Mouse (Mus musculus) liver, adult 2 months (tissue): ENCODE results near the gene Spata2. TPM values are rescaled to one million over a fixed set of nuclear protein-coding genes. Genes with fewer than 3 reads are reported as not detected.
A peak's percentile ranks its signal among the peaks of the same experiment; 100 is the strongest.

Source experiments
- DNase-seq: peaks from one replicate; pipeline ENCODE4 v3.0.0-alpha.2; 2011; ENCODE audit warnings: low read depth, low spot score; ENCODE audit errors: extremely low read depth
- H3K27ac ChIP-seq: fragments of 200-500 bp; replicated peaks from 2 replicates; pipeline ENCODE4 v1.5.1; 2012; ENCODE audit warnings: low read depth, mild to moderate bottlenecking, control low read depth, inconsistent platforms, low read length; ENCODE audit not compliant: insufficient read depth
- H3K27me3 ChIP-seq: fragments of 200-500 bp; 2 replicates; pipeline ENCODE4 v1.6.1; 2012; ENCODE audit warnings: mild to moderate bottlenecking, moderate library complexity, low read length, inconsistent platforms; ENCODE audit not compliant: control insufficient read depth, insufficient read depth
- H3K36me3 ChIP-seq: fragments of 200-500 bp; 2 replicates; pipeline ENCODE4 v1.6.1; 2012; ENCODE audit warnings: low read length, inconsistent platforms; ENCODE audit not compliant: control insufficient read depth, insufficient read depth
- H3K4me1 ChIP-seq: fragments of 200-500 bp; 2 replicates; pipeline ENCODE4 v1.6.1; 2011; ENCODE audit warnings: low read length; ENCODE audit not compliant: control insufficient read depth, insufficient read depth
- H3K4me3 ChIP-seq: fragments of 200-500 bp; 2 replicates; pipeline ENCODE4 v1.5.1; 2011; ENCODE audit warnings: low read depth, mild to moderate bottlenecking, control low read depth, low read length, moderate library complexity; ENCODE audit not compliant: insufficient read depth
- H3K79me2 ChIP-seq: fragments of 200-500 bp; 2 replicates; pipeline ENCODE4 v1.6.1; 2012; ENCODE audit warnings: inconsistent platforms, mild to moderate bottlenecking, low read length, moderate library complexity; ENCODE audit not compliant: control insufficient read depth, insufficient read depth
- H3K9ac ChIP-seq: fragments of 200-500 bp; 2 replicates; pipeline ENCODE4 v1.6.1; 2012; ENCODE audit warnings: low read depth, mild to moderate bottlenecking, control low read depth, inconsistent platforms, low read length
- CTCF ChIP-seq: fragments of 200-500 bp; IDR thresholded peaks from 2 replicates; pipeline ENCODE4 v1.5.1; 2011; ENCODE audit warnings: low read depth, low read length, control low read depth
- POLR2A ChIP-seq: fragments of 200-500 bp; IDR thresholded peaks from 2 replicates; pipeline ENCODE4 v1.6.1; 2011; ENCODE audit warnings: low read length, control low read depth; ENCODE audit not compliant: insufficient read depth; ENCODE audit errors: extremely low read depth
- WGBS: fragments of 180-500 bp; shearing (Covaris S2); methylation state at CpG from one replicate; pipeline ENCODE4 v1.1.7; 2018; 5-methylcytosine and 5-hydroxymethylcytosine counted together
- polyA plus RNA-seq: library from polyadenylated mRNA; depleted of rRNA; stranded (reverse); fragments of >200 nt; gene quantifications from 2 replicates; pipeline ENCODE4 v1.2.3, GENCODE M21; 2012
- total RNA-seq: library from RNA; depleted of rRNA; stranded (reverse); fragments of >200 nt; gene quantifications from 2 replicates; pipeline ENCODE4 v1.2.3, GENCODE M21; 2014

Gene Spata2
- total and polyA plus RNA-seq, 2 experiments = 2.5 to 10.7 TPM

DNA sequence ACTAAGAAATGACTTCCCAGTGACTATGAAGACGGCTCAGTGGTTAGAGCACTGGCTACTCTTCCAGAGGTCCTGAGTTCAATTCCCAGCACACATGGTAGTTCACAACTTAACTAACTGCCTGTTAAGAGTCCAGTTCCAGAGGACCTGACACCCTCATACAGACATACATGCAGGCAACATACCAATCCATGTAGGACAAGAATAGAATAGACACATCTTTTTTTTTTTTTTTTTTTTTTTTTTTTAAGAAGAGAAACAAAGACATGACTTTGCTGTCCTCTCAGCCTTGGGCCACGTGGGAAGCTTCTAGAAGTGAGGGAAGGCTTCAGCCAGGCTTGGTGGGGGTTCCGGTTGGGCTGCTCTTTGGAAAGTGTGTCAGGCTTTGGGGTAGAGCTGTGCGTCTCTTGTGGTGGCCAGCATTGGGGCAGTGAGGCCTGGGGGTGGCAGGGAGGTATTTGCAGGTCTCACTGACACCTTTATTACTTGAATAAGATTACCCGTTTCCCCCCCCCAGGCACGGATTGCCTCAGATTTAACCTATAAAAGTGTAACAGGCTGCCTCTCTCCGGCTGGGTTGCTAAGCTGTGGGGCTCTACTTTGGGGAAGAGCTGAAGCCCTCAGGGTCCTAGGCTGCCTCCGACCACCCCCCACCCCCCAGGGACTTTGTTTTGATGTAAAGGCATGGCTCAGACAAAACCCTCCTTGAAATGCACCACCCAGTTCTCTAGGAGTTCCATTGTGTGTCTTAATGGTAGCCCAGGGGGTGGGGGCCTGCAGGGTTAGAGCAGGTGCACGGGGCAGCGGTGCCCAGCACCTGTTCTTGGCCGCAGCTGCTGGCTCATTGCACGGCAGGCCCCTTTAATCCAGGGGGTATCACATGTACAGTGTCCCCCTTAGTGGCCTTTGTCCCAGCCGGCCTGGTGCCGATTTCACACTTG lies 47.1 kb upstream of the Spata2 start:
- WGBS = 78% methylated on average over 14 of the region's 14 CpGs
- Histone ChIP-seq H3K27ac (peak overlapping the region; percentile 13; the same call in 1 of the 2 replicates), H3K4me3 (peak overlapping the region; percentile 80), H3K4me1 (no peaks in the 10 kb centered on the region), H3K9ac (peak overlapping the region; percentile 41), H3K36me3 (no peaks in the 10 kb centered on the region), H3K27me3 (no peaks in the 10 kb centered on the region), H3K79me2 (0 out of 2 replicates have a peak, but pooled peaks cover 2% of the 10 kb centered on the region)
- no peak for DNase-seq
- TF ChIP-seq POLR2A = no peak
- TF ChIP-seq CTCF = no peak

DNA sequence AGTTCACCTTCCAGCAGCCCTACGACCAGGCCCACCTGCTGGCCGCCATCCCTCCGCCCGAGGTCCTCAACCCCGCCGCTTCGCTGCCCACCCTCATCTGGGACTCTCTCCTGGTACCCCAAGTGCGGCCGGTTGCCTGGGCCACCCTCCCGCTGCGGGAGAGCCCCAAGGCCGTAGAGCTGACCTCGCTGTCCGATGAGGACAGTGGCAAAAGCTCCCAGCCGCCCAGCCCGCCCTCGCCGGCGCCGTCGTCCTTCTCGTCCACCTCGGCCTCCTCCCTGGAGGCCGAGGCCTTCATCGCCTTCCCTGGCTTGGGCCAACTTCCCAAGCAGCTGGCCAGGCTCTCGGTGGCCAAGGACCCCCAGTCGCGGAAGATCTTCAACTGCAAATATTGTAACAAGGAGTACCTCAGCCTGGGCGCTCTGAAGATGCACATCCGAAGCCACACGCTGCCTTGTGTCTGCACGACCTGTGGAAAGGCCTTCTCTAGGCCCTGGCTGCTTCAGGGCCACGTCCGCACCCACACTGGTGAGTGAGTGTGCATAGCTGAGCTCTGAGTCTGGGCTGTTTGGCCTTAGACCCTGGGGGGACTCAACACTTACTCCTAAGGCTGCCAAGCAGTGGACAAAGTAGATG lies 46.1 kb upstream of the Spata2 start:
- Histone ChIP-seq H3K27ac (no peak overlapping the region), H3K4me3 (peak overlapping the region; percentile 80), H3K79me2 (0 out of 2 replicates have a peak, but pooled peaks cover 2% of the 10 kb centered on the region), H3K4me1 (no peaks in the 10 kb centered on the region), H3K9ac (peak overlapping the region; percentile 14), H3K36me3 (no peaks in the 10 kb centered on the region), H3K27me3 (no peaks in the 10 kb centered on the region)
- TF ChIP-seq POLR2A (no peak), CTCF (no peak)
- DNase-seq = no peak
- WGBS = 56% methylated on average over 34 of the region's 34 CpGs

DNA sequence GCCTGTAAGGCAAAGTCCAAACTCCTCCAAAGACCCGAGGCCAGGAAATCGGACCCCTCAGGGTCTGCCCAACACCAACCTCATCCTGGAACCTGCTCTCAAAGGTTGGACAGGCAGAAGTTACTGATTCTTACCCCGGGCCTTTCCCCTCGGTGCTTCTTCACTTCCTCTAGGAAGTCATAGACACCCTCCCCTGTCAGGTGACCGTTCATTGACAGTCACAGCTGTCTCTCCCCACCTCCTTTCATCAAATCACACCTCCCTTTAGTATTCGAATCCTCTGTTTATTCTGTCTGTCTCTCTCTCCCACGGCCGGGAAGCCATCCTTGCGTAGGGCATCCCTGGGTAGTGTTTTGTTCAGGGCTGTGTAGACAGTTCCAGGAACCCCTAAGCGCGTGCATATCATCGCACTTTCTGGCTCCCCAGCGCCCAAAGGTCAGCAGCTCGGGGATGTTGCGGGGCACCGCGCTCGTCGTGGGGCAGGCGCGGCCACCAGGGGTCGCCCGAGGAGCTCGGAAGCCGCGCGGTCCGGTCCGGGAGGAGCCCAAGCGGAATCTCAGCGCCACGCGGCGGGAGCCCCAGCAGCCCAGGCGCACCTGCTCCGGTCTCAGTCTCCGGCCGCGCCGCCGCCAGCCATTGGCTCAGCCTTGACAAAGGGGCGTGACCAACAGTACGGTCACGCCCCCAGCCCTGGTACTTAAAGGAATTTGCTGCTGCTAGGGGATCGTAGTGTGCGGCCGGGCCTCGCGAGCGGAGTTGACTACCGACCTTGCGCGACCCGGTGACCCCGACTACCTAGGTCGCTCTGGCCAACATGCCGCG lies 45.0 kb upstream of the Spata2 start, which contains the start of gene Snai1:
Gene Snai1, plus strand, starts transcription at position 720 of the 822 bp plus-strand sequence.
- TF ChIP-seq CTCF (peak; percentile 82), POLR2A (peak; percentile 91)
- Histone ChIP-seq H3K4me1 (no peaks in the 10 kb centered on the region), H3K4me3 (peak within 1 kb of the TSS; percentile 80), H3K79me2 (0 out of 2 replicates have a peak, but pooled peaks cover 2% of the 10 kb centered on the region), H3K9ac (peak within 1 kb of the TSS; percentile 88), H3K36me3 (no peaks in the 10 kb centered on the region), H3K27ac (no peak within 1 kb of the TSS), H3K27me3 (no peaks in the 10 kb centered on the region)
- DNase-seq = peak; percentile 82
- WGBS = 1% methylated on average over 58 of the region's 58 CpGs

DNA sequence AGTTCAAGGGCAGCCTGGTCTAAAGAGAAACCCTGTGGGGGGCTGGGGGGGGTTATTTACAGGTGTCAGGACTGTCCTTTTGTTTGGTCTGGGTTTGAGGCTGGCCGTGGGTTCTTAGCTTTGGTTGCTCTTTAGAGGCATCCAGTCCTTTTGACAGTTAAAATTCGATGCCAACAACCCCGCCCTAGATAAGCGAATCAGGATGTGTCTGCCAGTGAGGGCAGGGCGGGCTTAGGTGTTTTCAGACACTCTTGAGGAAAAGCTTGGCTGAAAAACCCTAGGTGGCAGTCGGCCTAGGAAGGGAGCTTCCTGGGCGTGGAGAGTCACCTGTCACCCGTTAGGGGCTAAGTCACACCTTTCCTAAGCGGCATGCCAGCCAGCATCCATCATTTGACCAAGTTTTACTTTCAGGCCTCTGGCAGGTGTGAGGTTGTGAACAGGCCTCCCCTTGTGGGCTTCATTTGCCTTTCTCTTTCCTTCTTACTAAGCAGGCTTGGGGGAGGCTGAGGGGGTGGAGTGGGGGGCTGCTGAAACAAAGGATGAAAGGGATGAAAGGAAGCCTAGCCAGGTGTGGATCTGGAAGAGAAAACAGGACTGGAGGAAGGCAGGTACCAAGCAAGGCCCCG lies 43.7 kb upstream of the Spata2 start:
- H3K4me1 ChIP-seq = no peaks in the 10 kb centered on the region
- H3K27me3 ChIP-seq = no peaks in the 10 kb centered on the region
- WGBS = 61% methylated on average over 10 of the region's 10 CpGs

DNA sequence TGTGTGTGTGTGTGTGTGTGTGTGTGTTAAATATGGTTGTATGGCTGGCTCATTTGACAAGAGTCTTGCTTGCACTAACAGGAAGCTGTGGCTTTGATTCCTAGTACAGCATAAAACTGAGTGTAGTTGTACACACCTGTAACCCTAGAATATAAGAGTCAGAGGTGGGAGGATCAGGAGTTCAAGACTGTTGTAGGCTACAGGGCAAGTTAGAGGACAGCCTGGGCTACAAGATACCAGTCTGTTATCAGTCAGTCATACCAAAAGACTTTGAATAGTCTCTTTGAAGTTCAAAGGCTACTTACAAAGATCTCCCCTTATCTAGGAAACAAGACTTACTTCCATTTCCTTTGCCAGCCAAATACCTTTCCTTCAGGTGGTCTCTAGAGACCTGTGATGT lies 41.2 kb upstream of the Spata2 start:
- Histone ChIP-seq H3K27me3 (no peaks in the 10 kb centered on the region), H3K4me1 (no peaks in the 10 kb centered on the region), H3K36me3 (no peaks in the 10 kb centered on the region), H3K9ac (no peak overlapping the region), H3K79me2 (no peaks in the 10 kb centered on the region), H3K27ac (no peak overlapping the region), H3K4me3 (no peak overlapping the region)
- no peak for DNase-seq
- TF ChIP-seq CTCF (no peak), POLR2A (no peak)

More for the DNA sequence above, 43.7 kb upstream of the Spata2 start:
- no peaks in the 10 kb centered on the region for H3K36me3 ChIP-seq
- H3K27ac ChIP-seq = no peak overlapping the region
- no peak for DNase-seq
- H3K4me3 ChIP-seq = no peak overlapping the region
- 0 out of 2 replicates have a peak, but pooled peaks cover 2% of the 10 kb centered on the region for H3K79me2 ChIP-seq
- TF ChIP-seq CTCF (no peak), POLR2A (no peak)
- no peak overlapping the region for H3K9ac ChIP-seq
